Mouse (Mus musculus) liver, embryonic 14.5 days (tissue): ENCODE measurements around the gene Zfp598. TPM values are rescaled to one million over a fixed set of nuclear protein-coding genes. Genes with fewer than 3 reads are reported as not detected.

ENCODE experiments used
- ATAC-seq: fragments of 200-750 bp; cut with Nextera tagmentation; 2 replicates; pipeline ENCODE4 v1.8.0; 2017; ENCODE audit warnings: moderate number of reproducible peaks, mild to moderate bottlenecking, moderate library complexity; ENCODE audit not compliant: insufficient read depth
- DNase-seq, 3 experiments: peaks; one replicate each; pipeline ENCODE4 v3.0.0-alpha.2; 2012 to 2013; ENCODE audit warnings: low read depth in 3 of 3, low spot score in 3 of 3
- H3K27ac ChIP-seq: fragments of 300-500 bp; sonication (generic); 2 replicates; pipeline ENCODE4 v1.5.1; 2014; ENCODE audit warnings: moderate library complexity, mild to moderate bottlenecking, control low read depth, inconsistent platforms
- H3K27me3 ChIP-seq: fragments of 300-500 bp; sonication (generic); 2 replicates; pipeline ENCODE4 v1.6.1; 2014; ENCODE audit warnings: mild to moderate bottlenecking, low read length, moderate library complexity; ENCODE audit not compliant: control insufficient read depth, insufficient read depth
- H3K36me3 ChIP-seq: fragments of 300-500 bp; sonication (generic); replicated peaks from 2 replicates; pipeline ENCODE4 v1.6.1; 2014; ENCODE audit warnings: low read depth; ENCODE audit not compliant: control insufficient read depth, insufficient read depth
- H3K4me1 ChIP-seq, 2 experiments: fragments of 200-500 bp in 1 of 2; fragments of 300-500 bp in 1 of 2; sonication (generic) in 1 of 2; replicated peaks; 2 replicates each; pipeline ENCODE4 v1.6.1; 2012 to 2014; ENCODE audit warnings: antibody characterized with exemption in 1 of 2, inconsistent platforms in 1 of 2, low read length in 1 of 2; ENCODE audit not compliant: control insufficient read depth in 2 of 2, insufficient read depth in 2 of 2
- H3K4me2 ChIP-seq: fragments of 300-500 bp; sonication (generic); 2 replicates; pipeline ENCODE4 v1.6.1; 2014; ENCODE audit warnings: low read depth, mild to moderate bottlenecking, control low read depth, moderate library complexity
- H3K4me3 ChIP-seq, 2 experiments: fragments of 200-500 bp in 1 of 2; fragments of 300-500 bp in 1 of 2; sonication (generic) in 1 of 2; 2 replicates each; pipeline ENCODE4 v1.5.1; 2012 to 2014; ENCODE audit warnings: low read depth in 2 of 2, low read length in 2 of 2, mild to moderate bottlenecking in 2 of 2, control low read depth in 1 of 2, inconsistent platforms in 1 of 2, moderate library complexity in 1 of 2; ENCODE audit not compliant: insufficient read depth in 1 of 2
- H3K9ac ChIP-seq: fragments of 300-500 bp; sonication (generic); replicated peaks from 2 replicates; pipeline ENCODE4 v1.6.1; 2014; ENCODE audit warnings: mild to moderate bottlenecking, control low read depth, moderate library complexity
- H3K9me3 ChIP-seq: fragments of 300-500 bp; sonication (generic); 2 replicates; pipeline ENCODE4 v1.6.1; 2016; ENCODE audit warnings: low read length, mixed read lengths; ENCODE audit not compliant: control insufficient read depth
- CTCF ChIP-seq: IDR thresholded peaks from 2 replicates; pipeline ENCODE4 v1.5.1; 2016; ENCODE audit warnings: antibody characterized with exemption, low read depth, control low read depth
- EP300 ChIP-seq: IDR thresholded peaks from 2 replicates; pipeline ENCODE4 v1.6.1; 2016; ENCODE audit warnings: antibody characterized with exemption, low read depth
- WGBS: fragments of 180-500 bp; shearing (Covaris S2); extraction: QIAGEN DNeasy Blood & Tissue Kit; methylation state at CpG from one replicate; pipeline ENCODE4 v1.1.7; 2014; ENCODE audit not compliant: insufficient replicate concordance; 5-methylcytosine and 5-hydroxymethylcytosine counted together
- polyA plus RNA-seq, 2 experiments: library from polyadenylated mRNA; depleted of rRNA in 1 of 2; stranded (reverse) in 1 of 2; unstranded in 1 of 2; fragments of >200 nt; fragmentation: Nextera tagmentation in 1 of 2; extraction: Ambion mirVana in 1 of 2; gene quantifications; 2 replicates each; pipeline versions ENCODE4 v1.2.1 to v1.2.3; 2012 to 2014

Gene Zfp598
- polyA plus RNA-seq, 2 experiments, result 10.7 to 23.8 TPM

GRCm38 (mm10) chr17:24674277-24674676, 4.8 kb downstream of the Zfp598 start:
- DNase-seq, result no peak
- Histone ChIP-seq H3K27me3 (no peaks in the 10 kb centered on the region), H3K9me3 (no peaks in the 10 kb centered on the region), H3K4me2 (no peak overlapping the region), H3K27ac (no peak overlapping the region), H3K36me3 (peaks cover 21% of the 10 kb centered on the region), H3K4me1 (peaks cover 14 to 24% of the 10 kb centered on the region in 2 experiments), H3K4me3 (no peak overlapping the region), H3K9ac (no peak overlapping the region)
- TF ChIP-seq EP300 (no peak), CTCF (no peak)
- ATAC-seq, result no peak
- 54% methylated on average over 7 of the region's 7 CpGs for WGBS

- peaks cover 33% of the 10 kb centered on the region for H3K36me3 ChIP-seq
- H3K27ac ChIP-seq, result no peak overlapping the region
- H3K4me2 ChIP-seq, result no peak overlapping the region
- WGBS, result 54% methylated on average over 2 of the region's 2 CpGs
- peak in 2 of 3 experiments; percentile 58 to 59 for DNase-seq
- H3K27me3 ChIP-seq, result no peaks in the 10 kb centered on the region
- H3K9me3 ChIP-seq, result no peaks in the 10 kb centered on the region
- no peak for ATAC-seq
- H3K4me1 ChIP-seq, result peaks cover 6 to 14% of the 10 kb centered on the region in 2 experiments
- H3K9ac ChIP-seq, result no peak overlapping the region
- TF ChIP-seq CTCF (peak; percentile 89), EP300 (no peak)
- no peak overlapping the region for H3K4me3 ChIP-seq
Observed at GRCm38 (mm10) chr17:24676187-24676586, 6.7 kb downstream of the Zfp598 start.

GRCm38 (mm10) chr17:24676877-24677276, 7.4 kb downstream of the Zfp598 start:
- no peaks in the 10 kb centered on the region for H3K27me3 ChIP-seq
- H3K9me3 ChIP-seq, result no peaks in the 10 kb centered on the region
- no peak for DNase-seq
- peaks cover under 1 to 8% of the 10 kb centered on the region in 2 experiments for H3K4me1 ChIP-seq
- no peak overlapping the region for H3K9ac ChIP-seq
- H3K36me3 ChIP-seq, result peaks cover 33% of the 10 kb centered on the region
- TF ChIP-seq CTCF (no peak), EP300 (no peak)
- ATAC-seq, result no peak
- no peak overlapping the region for H3K4me3 ChIP-seq
- no peak overlapping the region for H3K27ac ChIP-seq
- WGBS, result 79% methylated on average over 5 of the region's 5 CpGs
- H3K4me2 ChIP-seq, result no peak overlapping the region

- Histone ChIP-seq H3K4me1 (peaks cover 0 to 2% of the 10 kb centered on the region in 2 experiments; a peak in 2 of 4 replicates), H3K36me3 (peaks cover 33% of the 10 kb centered on the region), H3K4me3 (no peak overlapping the region), H3K27me3 (no peaks in the 10 kb centered on the region), H3K9me3 (no peaks in the 10 kb centered on the region), H3K27ac (no peak overlapping the region), H3K9ac (no peak overlapping the region), H3K4me2 (no peak overlapping the region)
- ATAC-seq (peak; percentile 47; the same call in 1 of the 2 replicates), DNase-seq (no peak)
- WGBS, result 80% methylated on average over 24 of the region's 24 CpGs
- TF ChIP-seq EP300 (no peak), CTCF (no peak)
Observed at GRCm38 (mm10) chr17:24677500-24678080, 8.1 kb downstream of the Zfp598 start.

GRCm38 (mm10) chr17:24686514-24686913, 17.0 kb downstream of the Zfp598 start:
- ATAC-seq (peak; percentile 64; the same call in 1 of the 2 replicates), DNase-seq (peak in 1 of 3 experiments; percentile 61)
- WGBS, result 37% methylated on average over 16 of the region's 16 CpGs
- Histone ChIP-seq H3K27ac (no peak overlapping the region), H3K36me3 (no peaks in the 10 kb centered on the region), H3K4me1 (peaks cover 3 to 10% of the 10 kb centered on the region in 2 experiments), H3K9me3 (no peaks in the 10 kb centered on the region), H3K27me3 (peaks cover 41% of the 10 kb centered on the region), H3K4me3 (no peak overlapping the region), H3K9ac (no peak overlapping the region), H3K4me2 (peak overlapping the region; percentile 23; the same call in 1 of the 2 replicates)
- TF ChIP-seq EP300 (no peak), CTCF (no peak)
